Mouse (Mus musculus) stomach, embryonic 14.5 days (tissue): ENCODE measurements at regions not wholly inside any gene's neighbourhood (a gene's known extent, or its start where the extent isn't known, plus 50 kb on each side); places are given as distances from the start of the nearest gene placed in this dataset.
"Not testable (repeated sequence)": the region's sequence is repeated elsewhere in the genome, so short reads cannot be mapped to it uniquely, and the experiment has no call there.

ENCODE experiments used
- ATAC-seq: fragments of 200-750 bp; cut with Nextera tagmentation; 2 replicates; pipeline ENCODE4 v1.8.0; 2017; ENCODE audit warnings: low read depth, moderate TSS enrichment; ENCODE audit not compliant: insufficient number of reproducible peaks, insufficient read depth, low FRiP score
- H3K27ac ChIP-seq: fragments of 300-500 bp; sonication (generic); 2 replicates; pipeline ENCODE4 v1.5.1; 2014; ENCODE audit warnings: mild to moderate bottlenecking, low read length, moderate library complexity, mixed read lengths
- H3K27me3 ChIP-seq: fragments of 300-500 bp; sonication (generic); 2 replicates; pipeline ENCODE4 v1.6.1; 2014; ENCODE audit warnings: low read length, control low read depth, mixed read lengths; ENCODE audit not compliant: control insufficient read depth, insufficient read depth
- H3K36me3 ChIP-seq: fragments of 300-500 bp; sonication (generic); 2 replicates; pipeline ENCODE4 v1.6.1; 2014; ENCODE audit warnings: mild to moderate bottlenecking, control low read depth, low read length, moderate library complexity, mixed read lengths; ENCODE audit not compliant: control insufficient read depth, insufficient read depth
- H3K4me1 ChIP-seq: fragments of 300-500 bp; sonication (generic); 2 replicates; pipeline ENCODE4 v1.6.1; 2014; ENCODE audit warnings: low read length, control low read depth, mixed read lengths; ENCODE audit not compliant: control insufficient read depth, insufficient read depth
- H3K4me2 ChIP-seq: fragments of 300-500 bp; sonication (generic); replicated peaks from 2 replicates; pipeline ENCODE4 v1.6.1; 2014; ENCODE audit warnings: low read depth, low read length, control low read depth
- H3K4me3 ChIP-seq: fragments of 300-500 bp; sonication (generic); 2 replicates; pipeline ENCODE4 v1.5.1; 2014; ENCODE audit warnings: low read depth, low read length, control low read depth
- H3K9ac ChIP-seq: fragments of 300-500 bp; sonication (generic); replicated peaks from 2 replicates; pipeline ENCODE4 v1.6.1; 2014; ENCODE audit warnings: low read depth, mild to moderate bottlenecking, control low read depth, low read length, moderate library complexity, mixed read lengths
- H3K9me3 ChIP-seq: fragments of 300-500 bp; sonication (generic); 2 replicates; pipeline ENCODE4 v1.6.1; 2016; ENCODE audit warnings: low read depth, low read length, control low read depth; ENCODE audit not compliant: control insufficient read depth
- WGBS: fragments of 180-500 bp; shearing (Covaris S2); extraction: QIAGEN DNeasy Blood & Tissue Kit; methylation state at CpG from one replicate; pipeline ENCODE4 v1.1.7; 2014; 5-methylcytosine and 5-hydroxymethylcytosine counted together

GRCm38 (mm10) chr6:6316725-6317124, 99.8 kb upstream of the Slc25a13 start:
- Histone ChIP-seq H3K9ac (no peak overlapping the region), H3K4me1 (no peaks in the 10 kb centered on the region), H3K27me3 (no peaks in the 10 kb centered on the region), H3K9me3 (no peaks in the 10 kb centered on the region), H3K27ac (no peak overlapping the region), H3K4me2 (no peak overlapping the region), H3K4me3 (no peak overlapping the region), H3K36me3 (no peaks in the 10 kb centered on the region)
- no peak for ATAC-seq
- 68% methylated on average over 4 of the region's 4 CpGs for WGBS

GRCm38 (mm10) chr6:6313171-6313570, 96.2 kb upstream of the Slc25a13 start:
- ATAC-seq, result no peak
- Histone ChIP-seq H3K4me3 (no peak overlapping the region), H3K36me3 (no peaks in the 10 kb centered on the region), H3K9me3 (no peaks in the 10 kb centered on the region), H3K27ac (no peak overlapping the region), H3K9ac (no peak overlapping the region), H3K27me3 (no peaks in the 10 kb centered on the region), H3K4me1 (no peaks in the 10 kb centered on the region), H3K4me2 (no peak overlapping the region)
- 85% methylated on average over 6 of the region's 6 CpGs for WGBS

GRCm38 (mm10) chr6:6310213-6310612, 93.2 kb upstream of the Slc25a13 start:
- ATAC-seq, result no peak
- WGBS, result 87% methylated on average over 3 of the region's 3 CpGs
- H3K4me1 ChIP-seq, result no peaks in the 10 kb centered on the region

GRCm38 (mm10) chr6:6307618-6308017, 90.6 kb upstream of the Slc25a13 start:
- Histone ChIP-seq H3K9ac (no peak overlapping the region), H3K4me3 (no peak overlapping the region), H3K36me3 (no peaks in the 10 kb centered on the region), H3K27ac (no peak overlapping the region), H3K4me1 (no peaks in the 10 kb centered on the region), H3K4me2 (no peak overlapping the region), H3K9me3 (no peaks in the 10 kb centered on the region), H3K27me3 (no peaks in the 10 kb centered on the region)
- no peak for ATAC-seq
- 85% methylated on average over 2 of the region's 2 CpGs for WGBS

More at GRCm38 (mm10) chr6:6310213-6310612, 93.2 kb upstream of the Slc25a13 start:
- no peaks in the 10 kb centered on the region for H3K27me3 ChIP-seq
- no peaks in the 10 kb centered on the region for H3K36me3 ChIP-seq
- no peak overlapping the region for H3K4me2 ChIP-seq
- H3K9ac ChIP-seq, result no peak overlapping the region
- no peaks in the 10 kb centered on the region for H3K9me3 ChIP-seq
- H3K27ac ChIP-seq, result no peak overlapping the region
- no peak overlapping the region for H3K4me3 ChIP-seq

- H3K4me3 ChIP-seq, result no peak overlapping the region
- H3K9me3 ChIP-seq, result no peaks in the 10 kb centered on the region
- no peaks in the 10 kb centered on the region for H3K27me3 ChIP-seq
- WGBS, result 46% methylated on average over 5 of the region's 5 CpGs
- H3K36me3 ChIP-seq, result no peaks in the 10 kb centered on the region
- no peak for ATAC-seq
- no peak overlapping the region for H3K9ac ChIP-seq
- no peak overlapping the region for H3K27ac ChIP-seq
- H3K4me2 ChIP-seq, result no peak overlapping the region
- peaks cover 3% of the 10 kb centered on the region; the same call in 1 of the 2 replicates for H3K4me1 ChIP-seq
These were observed 86.8 kb upstream of the Slc25a13 start for GRCm38 (mm10) chr6:6303767-6304166.

- Histone ChIP-seq H3K36me3 (no peaks in the 10 kb centered on the region), H3K27ac (no peak overlapping the region), H3K4me2 (no peak overlapping the region), H3K4me1 (peaks cover 3% of the 10 kb centered on the region; the same call in 1 of the 2 replicates), H3K9me3 (no peaks in the 10 kb centered on the region), H3K27me3 (no peaks in the 10 kb centered on the region), H3K4me3 (no peak overlapping the region), H3K9ac (no peak overlapping the region)
- whole genome bisulfite sequencing, result 87% methylated on average over 6 of the region's 6 CpGs
- no peak for ATAC-seq
These were observed 84.1 kb upstream of the Slc25a13 start for GRCm38 (mm10) chr6:6301001-6301510.

GRCm38 (mm10) chr6:6298867-6299852, 82.2 kb upstream of the Slc25a13 start:
- no peak overlapping the region for H3K27ac ChIP-seq
- no peak overlapping the region for H3K9ac ChIP-seq
- ATAC-seq, result peak; percentile 33; the same call in 1 of the 2 replicates
- no peaks in the 10 kb centered on the region for H3K27me3 ChIP-seq
- H3K4me2 ChIP-seq, result no peak overlapping the region
- H3K4me1 ChIP-seq, result peaks cover 3% of the 10 kb centered on the region; the same call in 1 of the 2 replicates
- WGBS, result 44% methylated on average over 14 of the region's 14 CpGs
- H3K4me3 ChIP-seq, result no peak overlapping the region
- H3K36me3 ChIP-seq, result no peaks in the 10 kb centered on the region
- no peaks in the 10 kb centered on the region for H3K9me3 ChIP-seq

GRCm38 (mm10) chr6:6295551-6295950, 78.6 kb upstream of the Slc25a13 start:
- not testable (repeated sequence) for H3K36me3 ChIP-seq, H3K4me3 ChIP-seq, H3K9me3 ChIP-seq, H3K4me2 ChIP-seq, H3K27ac ChIP-seq, H3K9ac ChIP-seq, H3K27me3 ChIP-seq, H3K4me1 ChIP-seq, ATAC-seq
- 76% methylated on average over 2 of the region's 2 CpGs for WGBS
